8 mouse cellular contexts compared by ENCODE assay signal in genomic region chr2:16355611-16356105, GRCm38 (mm10). TPM values are rescaled to one million over a fixed set of nuclear protein-coding genes. Genes with fewer than 3 reads are reported as not detected.
DNase-seq lines count a peak whose midpoint lies in the region; ATAC-seq and TF ChIP-seq lines count a peak whose summit lies in the region.

No protein-coding gene starts in this region.

- peak overlapping the region; percentile 11 to 31; a peak in 2 of 4 replicates for H3K27ac ChIP-seq in heart, embryonic 14.5 days (replicated peaks in 1 of 2; ENCODE audit: control insufficient read depth in 1 of 2, insufficient read depth in 1 of 2, low read depth in 2 of 2, low read length in 2 of 2)
- H3K27ac ChIP-seq in ES-Bruce4 (ENCODE audit: insufficient read depth, low read length), result peak overlapping the region; percentile 18
- no peak overlapping the region for H3K27ac ChIP-seq in liver, adult 2 months (replicated peaks; ENCODE audit: insufficient read depth, low read depth, low read length)
- H3K27ac ChIP-seq in neural tube, embryonic 13.5 days (replicated peaks), result peak overlapping the region; percentile 85

- no peaks in the 10 kb centered on the region for H3K79me2 ChIP-seq in liver, adult 2 months (ENCODE audit: control insufficient read depth, insufficient read depth, low read length)

- H3K4me2 ChIP-seq in heart, embryonic 14.5 days (ENCODE audit: low read length), result peak overlapping the region; percentile 79
- peak overlapping the region; percentile 87 for H3K4me2 ChIP-seq in neural tube, embryonic 13.5 days

- no peaks in the 10 kb centered on the region for H3K9me3 ChIP-seq in heart, embryonic 14.5 days (ENCODE audit: control insufficient read depth, low read length)
- H3K9me3 ChIP-seq in ES-Bruce4 (replicated peaks; ENCODE audit: control insufficient read depth, insufficient read depth, low read length, poor library complexity, severe bottlenecking), result no peaks in the 10 kb centered on the region
- H3K9me3 ChIP-seq in neural tube, embryonic 13.5 days, result no peaks in the 10 kb centered on the region

- no peaks in the 10 kb centered on the region for H3K27me3 ChIP-seq in heart, embryonic 14.5 days (ENCODE audit: control insufficient read depth, insufficient read depth, low read length)
- no peaks in the 10 kb centered on the region for H3K27me3 ChIP-seq in ES-Bruce4 (ENCODE audit: control insufficient read depth, insufficient read depth, low read length, poor library complexity, severe bottlenecking)
- H3K27me3 ChIP-seq in liver, adult 2 months (ENCODE audit: control insufficient read depth, insufficient read depth, low read length), result peaks cover 4% of the 10 kb centered on the region; the same call in 1 of the 2 replicates
- peaks cover 14% of the 10 kb centered on the region for H3K27me3 ChIP-seq in neural tube, embryonic 13.5 days

- H3K9ac ChIP-seq in heart, embryonic 14.5 days (ENCODE audit: low read length), result peak overlapping the region; percentile 75
- H3K9ac ChIP-seq in ES-Bruce4 (ENCODE audit: low read depth, poor library complexity, severe bottlenecking), result peak overlapping the region; percentile 86
- H3K9ac ChIP-seq in liver, adult 2 months (ENCODE audit: low read depth, low read length), result no peak overlapping the region
- peak overlapping the region; percentile 79 for H3K9ac ChIP-seq in neural tube, embryonic 13.5 days

- 0 out of 4 replicates have a peak, but pooled peaks cover 0 to 2% of the 10 kb centered on the region in 2 experiments for H3K4me1 ChIP-seq in heart, embryonic 14.5 days (ENCODE audit: control insufficient read depth in 2 of 2, insufficient read depth in 2 of 2, low read length in 2 of 2)
- H3K4me1 ChIP-seq in ES-Bruce4 (ENCODE audit: control insufficient read depth, insufficient read depth, low read length), result no peaks in the 10 kb centered on the region
- H3K4me1 ChIP-seq in liver, adult 2 months (ENCODE audit: control insufficient read depth, insufficient read depth, low read length), result no peaks in the 10 kb centered on the region
- H3K4me1 ChIP-seq in neural tube, embryonic 13.5 days (replicated peaks), result peaks cover 21% of the 10 kb centered on the region

- H3K36me3 ChIP-seq in heart, embryonic 14.5 days (ENCODE audit: control insufficient read depth, insufficient read depth, low read length), result no peaks in the 10 kb centered on the region
- no peaks in the 10 kb centered on the region for H3K36me3 ChIP-seq in ES-Bruce4 (ENCODE audit: control insufficient read depth, insufficient read depth, low read length, poor library complexity, severe bottlenecking)
- no peaks in the 10 kb centered on the region for H3K36me3 ChIP-seq in liver, adult 2 months (ENCODE audit: control insufficient read depth, insufficient read depth, low read length)
- no peaks in the 10 kb centered on the region for H3K36me3 ChIP-seq in neural tube, embryonic 13.5 days

- ATAC-seq in heart, embryonic 14.5 days (ENCODE audit: insufficient number of reproducible peaks, insufficient read depth, low FRiP score, low read depth), result peak; percentile 78; the same call in 1 of the 2 replicates
- peak; percentile 95 for ATAC-seq in neural tube, embryonic 13.5 days (ENCODE audit: low read depth)

- WGBS in heart, embryonic 14.5 days, result under 1% methylated on average over 22 of the region's 22 CpGs
- 1% methylated on average over 22 of the region's 22 CpGs for WGBS in liver, adult 2 months
- WGBS in neural tube, embryonic 13.5 days, result under 1% methylated on average over 22 of the region's 22 CpGs

- no peak for TF ChIP-seq CTCF in ES-Bruce4 (IDR thresholded peaks at IDR 0.05; ENCODE audit: low read depth, low read length)
- TF ChIP-seq CTCF in liver, adult 2 months (IDR thresholded peaks at IDR 0.05; ENCODE audit: low read depth, low read length), result no peak

- intact Hi-C loops in heart, postnatal 36 days (cut with DNase I), result loop anchor here (5.0 to 10.0 kb wide), 4 partner anchors 97 to 1062 kb away; no protein-coding TSS in a partner anchor

- no peak for TF ChIP-seq POLR2A in ES-Bruce4 (IDR thresholded peaks at IDR 0.05; ENCODE audit: insufficient read depth, low read length)
- TF ChIP-seq POLR2A in liver, adult 2 months (IDR thresholded peaks at IDR 0.05; ENCODE audit: extremely low read depth, insufficient read depth, low read length), result no peak

- no peak for DNase-seq in heart, postnatal 36 days
- DNase-seq in cerebellum, postnatal 14 days, result peak; percentile 79 to 80
- DNase-seq in heart, postnatal 4 days, result peak; percentile 22
- DNase-seq in liver, adult 2 months (ENCODE audit: extremely low read depth, low read depth, low spot score), result no peak
- DNase-seq in frontal cortex, postnatal 36 days (ENCODE audit: low spot score in 2 of 2), result no peak

- peak overlapping the region; percentile 58 to 59 for H3K4me3 ChIP-seq in heart, embryonic 14.5 days (ENCODE audit: control insufficient read depth in 1 of 2, insufficient read depth in 1 of 2, low read depth in 1 of 2, low read length in 2 of 2)
- peak overlapping the region; percentile 89 for H3K4me3 ChIP-seq in ES-Bruce4 (ENCODE audit: low read depth, low read length)
- H3K4me3 ChIP-seq in liver, adult 2 months (ENCODE audit: insufficient read depth, low read depth, low read length), result peak overlapping the region; percentile 45; the same call in 1 of the 2 replicates
- peak overlapping the region; percentile 76 for H3K4me3 ChIP-seq in neural tube, embryonic 13.5 days

- no peak for TF ChIP-seq EP300 in ES-Bruce4 (IDR thresholded peaks at IDR 0.05; ENCODE audit: insufficient read depth, low read depth, low read length)

RNA-seq across cellular contexts. Expression of gene Plxdc2, which starts 0.4 kb away (rescaled TPM):
- 14.6 and 15.7 TPM in 2 replicates for polyA plus RNA-seq in heart, embryonic 14.5 days (2014; fragmentation: Nextera tagmentation; extraction: Ambion mirVana)
- 10 to 100 TPM; 20.3 to 23.1 TPM for total RNA-seq in heart, postnatal 36 days (2021)
- polyA plus RNA-seq in ES-Bruce4 (2011; ENCODE audit: insufficient read depth, insufficient read length, low read depth, missing spikeins), result 18.2 and 20.0 TPM in 2 replicates
- total RNA-seq in heart, postnatal 4 days (2021), result 10 to 100 TPM; 14.4 to 15.9 TPM
- 0.54 and 0.55 TPM in 2 replicates for total RNA-seq in liver, adult 2 months (2014; rRNA removed)
- 0.05 and 0.09 TPM in 2 replicates for polyA plus RNA-seq in liver, adult 2 months (2012; rRNA removed)
- polyA plus RNA-seq in neural tube, embryonic 13.5 days (2015; fragmentation: Nextera tagmentation; extraction: Ambion mirVana), result 28.4 and 33.8 TPM in 2 replicates

Comparison
In these comparisons a context has a peak if more than half of its experiments do, and no peak if none do; other contexts are left out.
1. DNase-seq: peak in cerebellum, postnatal 14 days (2 of 2) and heart, postnatal 4 days (single experiment); none in heart, postnatal 36 days (0 of 2), liver, adult 2 months (single experiment) and frontal cortex, postnatal 36 days (0 of 2).
2. RNA of gene Plxdc2, which starts 0.4 kb away (polyA plus RNA-seq): 28.4 to 33.8 TPM in neural tube, embryonic 13.5 days, 18.2 to 20.0 TPM in ES-Bruce4 and 14.6 to 15.7 TPM in heart, embryonic 14.5 days; 0.05 to 0.09 TPM in liver, adult 2 months; every median in the first group is over 10 times any median in the second.
3. Peak in every context shown above with its lines, with median percentiles within 50 percentile points of each other: H3K4me3 ChIP-seq.